Mouse (Mus musculus) testis, adult 2 months (tissue): ENCODE measurements around the gene Rnf20.

ENCODE experiments used
- CTCF ChIP-seq: fragments of 200-500 bp; IDR thresholded peaks from 2 replicates; pipeline ENCODE4 v1.5.1; 2012; ENCODE audit warnings: low read depth, mild to moderate bottlenecking, inconsistent platforms, low read length, moderate library complexity; ENCODE audit not compliant: control insufficient read depth, insufficient read depth, insufficient replicate concordance
- POLR2A ChIP-seq: fragments of 200-500 bp; IDR thresholded peaks from 2 replicates; pipeline ENCODE4 v1.6.1; 2012; ENCODE audit warnings: low read depth, mild to moderate bottlenecking, inconsistent platforms, low read length, moderate library complexity; ENCODE audit not compliant: control insufficient read depth

DNA sequence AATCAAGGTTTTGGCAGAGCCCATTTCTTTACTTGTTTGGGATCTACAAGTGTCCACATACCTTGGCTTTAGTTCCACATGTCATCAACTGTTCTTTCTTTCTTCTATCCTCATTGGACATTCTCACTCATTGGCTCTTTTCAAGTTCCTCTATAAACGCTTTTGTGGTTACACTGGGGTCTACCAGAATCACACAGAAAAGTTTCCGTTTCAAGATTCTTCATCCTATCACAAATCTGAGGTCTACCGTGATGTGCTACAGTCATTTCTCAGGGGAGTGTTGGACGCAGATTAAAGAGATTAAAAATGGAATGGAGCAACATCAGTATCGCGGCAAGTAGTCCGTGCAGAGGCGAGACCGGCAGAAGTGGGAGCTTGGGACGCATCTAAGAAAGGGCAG is 14.9 kb upstream of the Rnf20 start:
- TF ChIP-seq CTCF (no peak), POLR2A (no peak)
